Mouse (Mus musculus): Measurements from ENCODE around the gene Nek8. TPM values are rescaled to one million over a fixed set of nuclear protein-coding genes. Genes with fewer than 3 reads are reported as not detected.

Nek8 gene
- total and polyA plus RNA-seq, 3 experiments, result 7.1 to 8.3 (median 7.4) TPM

GRCm38 (mm10) chr11:78182961-78183844 is 6.7 kb upstream of the Nek8 start, which contains the start of gene Rpl23a (continued):
- TF ChIP-seq ZMIZ1 (IDR thresholded peaks at IDR 0.05; ENCODE audit: low read depth, low read length), result peak; percentile 97
- peak; percentile 99 for TF ChIP-seq POLR2AphosphoS2 (IDR thresholded peaks at IDR 0.05; ENCODE audit: low read depth, low read length)
- peak; percentile 64 for TF ChIP-seq USF1 (IDR thresholded peaks at IDR 0.05; ENCODE audit: low read depth, low read length)
- peak; percentile 73; the same call in 1 of the 2 replicates for TF ChIP-seq RCOR1 (conservative IDR thresholded peaks at IDR 0.05; ENCODE audit: low read depth, low read length)
- peak; percentile 98 for TF ChIP-seq KAT2A (IDR thresholded peaks at IDR 0.05; ENCODE audit: insufficient replicate concordance, low read length)
- peak; percentile 79; the same call in 1 of the 2 replicates for TF ChIP-seq SIN3A (IDR thresholded peaks at IDR 0.05; ENCODE audit: low read length)
- peak; percentile 89 for TF ChIP-seq MAX (IDR thresholded peaks at IDR 0.05; ENCODE audit: low read length)

DNA sequence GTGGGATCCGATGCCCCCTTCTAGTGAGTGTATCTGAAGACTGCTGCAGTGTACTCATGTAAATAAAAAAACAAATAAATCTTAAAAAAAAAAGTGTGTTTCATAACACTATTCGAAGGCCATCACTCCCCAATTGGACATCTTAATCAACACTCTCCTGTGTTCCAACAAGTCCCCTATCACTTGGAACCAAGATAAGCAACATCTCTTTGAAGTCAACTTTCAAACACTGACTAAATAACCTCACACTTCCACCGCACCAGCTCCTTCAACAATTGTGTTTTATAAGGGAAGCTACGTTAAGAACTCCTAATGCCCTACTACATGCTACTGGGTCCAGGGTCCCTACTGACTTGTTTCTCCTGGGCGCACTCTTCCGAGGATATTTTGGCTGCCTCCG is 6.0 kb upstream of the Nek8 start:
- Histone ChIP-seq H3K79me2 (replicated peaks; ENCODE audit: control insufficient read depth, extremely low read depth, insufficient read depth, poor library complexity, severe bottlenecking) (peaks cover 38% of the 10 kb centered on the region), H3K4me3 (replicated peaks in 1 of 3; ENCODE audit: low read depth in 2 of 3, low read length in 2 of 3, poor library complexity in 1 of 3) (peak overlapping the region; percentile 70 to 96 (median 76)), H3K27me3 (replicated peaks) (no peaks in the 10 kb centered on the region), H3K4me2 (ENCODE audit: insufficient read depth, low read depth, poor library complexity, severe bottlenecking) (peak overlapping the region; percentile 95), H3K4me1 (ENCODE audit: control insufficient read depth in 1 of 2, insufficient read depth in 2 of 2) (peaks cover 13 to 44% of the 10 kb centered on the region in 2 experiments), H3K9me3 (replicated peaks; ENCODE audit: low read length) (no peaks in the 10 kb centered on the region), H3K27ac (ENCODE audit: insufficient read depth, low read depth) (peak overlapping the region; percentile 74; the same call in 1 of the 2 replicates), H3K9ac (ENCODE audit: insufficient read depth, low read depth) (peak overlapping the region; percentile 67), H3K36me3 (replicated peaks in 1 of 2; ENCODE audit: control insufficient read depth in 1 of 2, insufficient read depth in 1 of 2, low read length in 1 of 2) (peaks cover 26 to 40% of the 10 kb centered on the region in 2 experiments)
- TF ChIP-seq POLR2A (IDR thresholded peaks at IDR 0.05; ENCODE audit: low read depth, low read length) (no peak), MAZ (IDR thresholded peaks at IDR 0.05; ENCODE audit: low read depth, low read length) (no peak), RCOR1 (conservative IDR thresholded peaks at IDR 0.05; ENCODE audit: low read depth, low read length) (no peak), EP300 (IDR thresholded peaks at IDR 0.05; ENCODE audit: low read length) (no peak), UBTF (IDR thresholded peaks at IDR 0.05; ENCODE audit: low read depth, low read length) (no peak), TBP (conservative IDR thresholded peaks at IDR 0.05; ENCODE audit: low read depth, low read length) (no peak), POLR2AphosphoS2 (IDR thresholded peaks at IDR 0.05; ENCODE audit: low read depth, low read length) (no peak), USF1 (IDR thresholded peaks at IDR 0.05; ENCODE audit: low read depth, low read length) (no peak), SMC3 (IDR thresholded peaks at IDR 0.05; ENCODE audit: low read depth, low read length) (no peak), SIN3A (IDR thresholded peaks at IDR 0.05; ENCODE audit: low read length) (0 out of 2 replicates have a peak, but pooled peaks have one; percentile 3), MAFK (IDR thresholded peaks at IDR 0.05; ENCODE audit: insufficient replicate concordance, low read length) (no peak), ZMIZ1 (IDR thresholded peaks at IDR 0.05; ENCODE audit: low read depth, low read length) (peak; percentile 1; the same call in 1 of the 2 replicates), PAX5 (IDR thresholded peaks at IDR 0.05; ENCODE audit: low read length) (no peak), ETS1 (conservative IDR thresholded peaks at IDR 0.05; ENCODE audit: low read depth, low read length) (no peak)
- dilution Hi-C loops (cut with MboI; ENCODE audit: extremely low pct_ligation_motif_present, extremely low pct_unique_long_range_greater_than_20kb, low sequenced_read_pairs), result no loop called here
- in situ Hi-C loops (cut with MboI; ENCODE audit: low pct_ligation_motif_present, low pct_unique_long_range_greater_than_20kb, low sequenced_read_pairs), result no loop called here
- no peak for DNase-seq (ENCODE audit: extremely low read depth)

Data from CH12.LX (cell line).